Mouse (Mus musculus): ENCODE data around the gene Gss. TPM values are rescaled to one million over a fixed set of nuclear protein-coding genes. Genes with fewer than 3 reads are reported as not detected.

Gss gene
- polyA plus RNA-seq, 1 experiment from 2014 or later = 64.1 TPM

DNA sequence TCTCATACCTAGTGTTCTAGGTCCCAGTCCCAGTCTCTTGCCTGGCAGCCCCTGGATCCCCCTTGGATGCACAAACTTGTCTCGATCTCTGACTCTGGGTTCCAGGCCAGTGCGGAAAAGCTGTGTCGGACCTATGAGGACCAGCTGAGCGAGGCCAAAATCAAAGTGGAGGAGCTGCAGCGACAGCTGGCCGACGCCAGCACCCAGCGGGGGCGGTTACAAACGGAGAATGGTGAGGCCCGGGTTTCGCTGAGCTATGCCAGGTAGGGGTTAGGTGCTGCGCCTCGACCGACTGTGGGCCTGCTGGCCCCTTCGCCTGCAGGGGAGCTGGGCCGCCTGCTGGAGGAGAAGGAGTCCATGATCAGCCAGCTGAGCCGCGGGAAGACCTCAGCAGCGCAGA, 37.5 kb upstream of the Gss start:
- no peak overlapping the region for H3K9ac ChIP-seq
- no peak overlapping the region for H3K27ac ChIP-seq
- H3K4me1 ChIP-seq = peaks cover 22% of the 10 kb centered on the region
- H3K4me3 ChIP-seq = no peak overlapping the region
- H3K4me2 ChIP-seq = no peak overlapping the region; the same call in 1 of the 2 replicates
- H3K9me3 ChIP-seq (replicated peaks) = no peaks in the 10 kb centered on the region
- peaks cover 43% of the 10 kb centered on the region for H3K36me3 ChIP-seq
- 28% methylated on average over 20 of the region's 20 CpGs for WGBS (ENCODE audit: insufficient replicate concordance)
- peaks cover 84% of the 10 kb centered on the region for H3K27me3 ChIP-seq (replicated peaks)
- no peak for ATAC-seq

DNA sequence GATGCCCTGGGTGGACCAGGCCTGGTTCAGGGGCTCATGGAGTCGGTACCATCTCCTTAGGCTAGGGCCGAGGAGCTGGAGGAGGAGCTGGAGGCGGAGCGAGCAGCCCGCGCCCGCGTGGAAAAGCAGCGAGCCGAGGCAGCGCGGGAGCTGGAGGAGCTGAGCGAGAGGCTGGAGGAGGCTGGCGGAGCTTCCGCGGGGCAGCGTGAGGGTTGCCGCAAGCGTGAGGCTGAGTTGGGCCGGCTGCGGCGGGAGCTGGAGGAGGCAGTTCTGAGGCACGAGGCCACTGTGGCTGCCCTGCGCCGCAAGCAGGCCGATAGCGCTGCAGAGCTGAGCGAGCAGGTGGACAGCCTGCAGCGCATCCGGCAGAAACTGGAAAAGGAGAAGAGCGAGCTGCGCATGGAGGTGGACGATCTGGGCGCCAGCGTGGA, 36.6 kb upstream of the Gss start:
- no peaks in the 10 kb centered on the region for H3K9me3 ChIP-seq (replicated peaks)
- H3K9ac ChIP-seq = 0 out of 2 replicates have a peak overlapping the region, but pooled peaks have one; percentile 0
- peaks cover 34% of the 10 kb centered on the region for H3K36me3 ChIP-seq
- H3K4me1 ChIP-seq = peaks cover 30% of the 10 kb centered on the region
- 3% methylated on average over 35 of the region's 35 CpGs for WGBS (ENCODE audit: insufficient replicate concordance)
- no peak for ATAC-seq
- peak overlapping the region; percentile 65 for H3K4me2 ChIP-seq
- peaks cover 80% of the 10 kb centered on the region for H3K27me3 ChIP-seq (replicated peaks)
- H3K27ac ChIP-seq = no peak overlapping the region
- peak overlapping the region; percentile 37 for H3K4me3 ChIP-seq

DNA sequence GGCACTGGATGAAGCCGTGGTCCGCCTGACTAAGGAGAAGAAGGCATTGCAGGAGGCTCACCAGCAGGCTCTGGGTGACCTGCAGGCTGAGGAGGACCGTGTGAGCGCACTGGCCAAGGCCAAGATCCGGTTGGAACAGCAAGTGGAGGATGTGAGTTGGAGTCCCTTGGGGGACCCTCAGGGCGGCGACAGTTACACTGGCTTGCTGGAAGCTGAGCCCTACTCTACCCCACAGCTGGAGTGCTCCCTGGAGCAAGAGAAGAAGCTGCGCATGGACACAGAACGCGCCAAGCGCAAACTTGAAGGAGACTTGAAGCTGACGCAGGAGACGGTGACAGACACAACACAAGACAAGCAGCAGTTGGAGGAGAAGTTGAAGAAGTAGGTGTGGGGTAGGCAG, 35.9 kb upstream of the Gss start:
- ATAC-seq = no peak
- Histone ChIP-seq H3K27ac (no peak overlapping the region), H3K4me3 (no peak overlapping the region), H3K36me3 (peaks cover 27% of the 10 kb centered on the region), H3K9me3 (replicated peaks) (no peaks in the 10 kb centered on the region), H3K4me2 (peak overlapping the region; percentile 65; the same call in 1 of the 2 replicates), H3K27me3 (replicated peaks) (peaks cover 80% of the 10 kb centered on the region), H3K4me1 (peaks cover 36% of the 10 kb centered on the region), H3K9ac (no peak overlapping the region)
- 79% methylated on average over 13 of the region's 13 CpGs for WGBS (ENCODE audit: insufficient replicate concordance)

DNA sequence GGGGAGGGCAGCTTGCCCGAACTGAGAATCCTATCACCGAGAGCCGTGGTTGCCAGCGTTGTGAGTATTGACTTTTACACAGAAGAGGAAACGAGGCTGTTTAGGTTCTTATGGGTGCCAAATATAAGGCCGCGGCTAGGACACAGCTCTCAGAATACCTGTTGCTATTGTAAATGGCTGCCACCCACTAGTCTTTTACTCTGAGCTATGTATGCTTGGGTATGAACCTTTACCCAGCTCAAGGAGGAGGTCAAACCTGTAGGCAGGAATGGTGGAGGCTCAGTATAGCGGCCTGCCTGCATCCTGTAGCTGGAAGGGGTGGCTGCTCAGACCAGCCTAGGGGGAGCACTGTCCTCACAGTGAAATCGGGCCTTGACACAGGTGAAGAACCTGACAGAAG, 35.5 kb upstream of the Gss start:
- no peaks in the 10 kb centered on the region for H3K9me3 ChIP-seq (replicated peaks)
- no peak for ATAC-seq
- H3K4me3 ChIP-seq = no peak overlapping the region
- peaks cover 80% of the 10 kb centered on the region for H3K27me3 ChIP-seq (replicated peaks)
- H3K9ac ChIP-seq = no peak overlapping the region
- WGBS (ENCODE audit: insufficient replicate concordance) = 72% methylated on average over 9 of the region's 9 CpGs
- H3K4me2 ChIP-seq = no peak overlapping the region
- H3K4me1 ChIP-seq = peaks cover 40% of the 10 kb centered on the region
- H3K36me3 ChIP-seq = peaks cover 23% of the 10 kb centered on the region
- no peak overlapping the region for H3K27ac ChIP-seq

DNA sequence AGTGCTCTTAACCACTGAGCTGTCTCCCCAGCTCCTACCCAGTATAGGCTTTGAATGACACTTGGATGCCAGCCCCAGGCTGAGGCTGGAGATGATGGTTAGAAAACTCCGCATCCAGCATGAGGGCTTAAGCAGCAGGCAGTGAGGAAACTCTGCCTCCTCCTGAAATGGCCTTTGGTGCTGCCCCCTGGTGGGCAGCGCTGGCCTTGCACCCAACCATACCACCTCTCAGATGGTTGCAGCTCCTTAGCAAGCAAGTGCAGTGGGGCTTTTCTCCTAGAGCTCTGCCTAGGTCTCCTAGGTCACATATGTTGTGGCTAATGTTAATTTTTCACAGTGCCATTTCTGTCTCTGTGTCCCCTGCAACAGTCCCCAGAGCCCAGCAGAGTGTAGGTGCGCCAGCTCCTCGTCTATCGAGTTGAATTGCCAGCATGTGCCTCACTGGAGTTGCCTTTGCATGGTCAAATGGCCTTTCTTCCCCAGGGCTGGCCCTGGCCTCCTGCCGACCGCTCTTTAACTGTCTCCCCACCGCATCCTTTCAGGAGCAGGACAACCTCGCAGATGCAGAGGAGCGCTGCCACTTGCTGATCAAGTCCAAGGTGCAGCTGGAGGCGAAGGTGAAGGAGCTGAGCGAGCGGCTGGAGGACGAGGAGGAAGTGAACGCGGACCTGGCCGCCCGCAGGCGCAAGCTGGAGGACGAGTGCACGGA, 34.6 kb upstream of the Gss start:
- H3K27me3 ChIP-seq (replicated peaks) = peaks cover 77% of the 10 kb centered on the region
- peaks cover 13% of the 10 kb centered on the region for H3K36me3 ChIP-seq
- ATAC-seq = no peak
- H3K4me1 ChIP-seq = peaks cover 50% of the 10 kb centered on the region
- H3K27ac ChIP-seq = no peak overlapping the region
- H3K4me3 ChIP-seq = no peak overlapping the region
- no peak overlapping the region for H3K4me2 ChIP-seq
- 31% methylated on average over 21 of the region's 21 CpGs for WGBS (ENCODE audit: insufficient replicate concordance)
- H3K9me3 ChIP-seq (replicated peaks) = no peaks in the 10 kb centered on the region
- H3K9ac ChIP-seq = no peak overlapping the region

DNA sequence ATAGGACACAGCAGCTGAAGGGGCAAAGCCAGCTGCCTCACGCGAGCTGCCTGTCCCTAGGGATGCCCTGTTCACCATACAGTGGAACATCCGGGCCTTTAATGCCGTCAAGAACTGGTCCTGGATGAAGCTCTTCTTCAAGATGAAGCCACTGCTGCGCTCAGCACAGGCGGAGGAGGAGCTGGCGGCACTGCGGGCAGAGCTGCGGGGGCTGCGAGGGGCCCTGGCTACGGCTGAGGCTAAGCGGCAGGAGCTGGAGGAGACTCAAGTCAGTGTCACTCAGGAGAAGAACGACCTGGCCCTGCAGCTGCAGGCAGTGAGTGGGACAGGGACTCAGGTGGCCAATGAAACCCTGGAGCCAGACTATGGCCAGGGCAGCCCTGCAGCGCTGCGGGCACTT, 33.7 kb upstream of the Gss start:
- peaks cover 6% of the 10 kb centered on the region for H3K36me3 ChIP-seq

DNA sequence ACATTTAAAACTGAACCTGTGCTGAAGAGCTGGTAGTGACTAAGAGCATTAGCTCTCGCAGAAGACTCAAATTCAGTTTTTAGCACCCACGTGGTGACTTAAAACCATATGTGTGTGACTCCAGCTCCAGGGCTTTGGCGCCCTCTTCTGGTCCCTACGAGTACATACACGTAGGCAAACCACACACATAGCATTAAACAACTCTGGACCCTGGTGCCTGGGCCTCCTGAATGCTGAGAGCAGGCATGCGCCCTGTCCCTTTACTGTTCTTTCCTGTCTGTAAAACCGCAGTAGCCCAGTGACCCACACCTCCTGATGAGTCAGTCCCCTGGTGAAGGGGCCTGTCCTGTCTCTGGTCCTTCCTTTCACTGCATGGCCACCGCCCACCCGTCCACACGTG, 32.1 kb upstream of the Gss start:
- Histone ChIP-seq H3K9me3 (replicated peaks) (no peaks in the 10 kb centered on the region), H3K9ac (no peak overlapping the region), H3K36me3 (no peaks in the 10 kb centered on the region), H3K4me3 (no peak overlapping the region), H3K4me2 (no peak overlapping the region), H3K27ac (no peak overlapping the region), H3K27me3 (replicated peaks) (peaks cover 52% of the 10 kb centered on the region), H3K4me1 (peaks cover 51% of the 10 kb centered on the region)
- 26% methylated on average over 10 of the region's 10 CpGs for WGBS (ENCODE audit: insufficient replicate concordance)
- ATAC-seq = no peak; the same call in 1 of the 2 replicates

More for the DNA sequence above, 33.7 kb upstream of the Gss start:
- no peak overlapping the region for H3K4me2 ChIP-seq
- H3K27ac ChIP-seq = no peak overlapping the region
- H3K27me3 ChIP-seq (replicated peaks) = peaks cover 68% of the 10 kb centered on the region
- no peak for ATAC-seq
- peaks cover 53% of the 10 kb centered on the region for H3K4me1 ChIP-seq
- H3K9me3 ChIP-seq (replicated peaks) = no peaks in the 10 kb centered on the region
- WGBS (ENCODE audit: insufficient replicate concordance) = 58% methylated on average over 15 of the region's 15 CpGs
- no peak overlapping the region for H3K9ac ChIP-seq
- no peak overlapping the region for H3K4me3 ChIP-seq

DNA sequence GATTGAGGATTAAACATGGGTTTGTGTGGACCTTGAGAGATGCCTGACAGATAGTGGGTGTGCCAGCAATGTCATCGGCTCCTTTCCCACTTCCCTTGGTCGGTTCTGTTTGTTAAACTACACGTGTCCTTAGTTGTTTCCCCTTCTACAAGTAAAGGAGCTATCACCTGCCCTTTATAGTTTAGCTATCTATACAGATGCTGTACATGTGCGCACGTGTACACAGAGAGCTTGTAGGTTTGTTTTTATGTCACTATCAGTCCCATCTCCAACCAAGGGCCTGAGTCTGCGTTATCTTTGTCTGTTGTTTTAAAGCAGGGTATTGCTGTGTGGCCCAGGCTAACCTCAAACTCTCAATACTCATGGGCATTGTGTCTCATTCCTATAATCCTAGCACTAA, 31.4 kb upstream of the Gss start:
- Histone ChIP-seq H3K27ac (peak overlapping the region; percentile 9; the same call in 1 of the 2 replicates), H3K27me3 (replicated peaks) (peaks cover 45% of the 10 kb centered on the region), H3K4me3 (no peak overlapping the region), H3K36me3 (no peaks in the 10 kb centered on the region), H3K4me2 (no peak overlapping the region), H3K9me3 (replicated peaks) (no peaks in the 10 kb centered on the region), H3K4me1 (peaks cover 51% of the 10 kb centered on the region), H3K9ac (no peak overlapping the region)
- no peak for ATAC-seq
- 75% methylated on average over 6 of the region's 6 CpGs for WGBS (ENCODE audit: insufficient replicate concordance)

DNA sequence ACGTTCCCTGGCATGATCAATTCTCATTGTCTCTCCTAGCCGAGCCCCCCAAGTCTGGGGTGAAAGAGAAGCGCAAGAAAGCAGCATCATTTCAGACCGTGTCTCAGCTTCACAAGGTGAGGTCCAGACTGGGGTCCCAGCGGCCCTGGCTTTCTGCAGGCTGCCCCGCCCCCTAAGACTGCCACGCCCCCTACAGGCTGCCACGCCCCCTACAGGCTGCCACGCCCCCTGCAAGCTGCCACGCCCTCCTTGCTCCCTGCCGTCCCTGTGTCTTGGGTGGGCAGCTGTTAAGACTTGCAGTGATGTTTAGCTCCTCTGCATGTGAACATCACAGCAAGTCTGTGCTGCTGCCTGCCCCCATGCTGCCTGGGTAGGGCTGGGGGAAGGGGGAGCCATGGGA, 30.0 kb upstream of the Gss start:
- no peaks in the 10 kb centered on the region for H3K9me3 ChIP-seq (replicated peaks)
- no peak overlapping the region for H3K4me2 ChIP-seq
- no peaks in the 10 kb centered on the region for H3K36me3 ChIP-seq
- H3K27ac ChIP-seq = no peak overlapping the region
- H3K9ac ChIP-seq = no peak overlapping the region
- peaks cover 31% of the 10 kb centered on the region for H3K27me3 ChIP-seq (replicated peaks)
- no peak overlapping the region for H3K4me3 ChIP-seq
- peaks cover 61% of the 10 kb centered on the region for H3K4me1 ChIP-seq
- no peak for ATAC-seq
- 26% methylated on average over 11 of the region's 11 CpGs for WGBS (ENCODE audit: insufficient replicate concordance)

DNA sequence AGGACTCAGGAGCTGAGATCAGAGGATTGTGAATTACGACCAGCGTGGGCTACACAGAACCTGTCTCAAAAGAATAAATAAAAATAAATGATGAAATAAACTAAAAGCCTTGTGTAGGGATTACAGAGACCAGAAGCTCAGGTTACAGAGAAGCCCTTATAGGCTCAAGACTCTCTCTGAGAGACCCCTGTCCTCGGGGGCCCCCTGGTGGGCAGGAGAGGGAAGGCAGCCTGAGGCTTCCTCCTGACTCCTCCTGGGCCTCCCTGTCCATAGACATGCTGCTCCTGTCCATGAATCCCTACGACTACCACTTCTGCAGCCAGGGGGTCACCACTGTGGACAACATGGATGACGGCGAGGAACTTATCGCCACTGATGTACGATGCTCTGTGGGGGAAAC, 27.2 kb upstream of the Gss start:
- peak; percentile 67 for ATAC-seq
- Histone ChIP-seq H3K27ac (no peak overlapping the region; the same call in none of the 2 replicates), H3K4me2 (no peak overlapping the region), H3K36me3 (no peaks in the 10 kb centered on the region), H3K9me3 (replicated peaks) (no peaks in the 10 kb centered on the region), H3K9ac (no peak overlapping the region; the same call in 1 of the 2 replicates), H3K4me1 (peaks cover 86% of the 10 kb centered on the region), H3K4me3 (no peak overlapping the region), H3K27me3 (replicated peaks) (peaks cover 6% of the 10 kb centered on the region; the same call in 1 of the 2 replicates)
- 14% methylated on average over 8 of the region's 8 CpGs for WGBS (ENCODE audit: insufficient replicate concordance)

DNA sequence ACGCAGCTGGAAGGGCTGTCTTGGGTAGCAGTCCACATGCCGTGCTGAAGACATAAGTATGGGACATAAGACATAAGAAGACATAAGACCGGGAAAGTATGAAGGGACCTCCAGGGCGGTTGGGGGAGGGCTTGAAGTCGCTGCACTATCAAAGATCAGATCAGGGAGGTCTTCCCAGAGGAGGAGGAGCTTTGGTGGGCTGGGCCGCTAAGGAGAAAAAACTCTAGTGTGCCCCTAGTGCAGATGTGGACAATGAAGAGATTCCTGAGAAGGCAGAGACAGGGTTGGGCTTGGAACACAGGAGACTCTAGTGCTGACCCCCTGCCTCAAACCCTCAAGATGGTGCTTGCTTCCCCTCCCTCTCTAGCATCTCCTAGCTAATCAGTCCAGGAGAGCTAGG, 24.4 kb upstream of the Gss start:
- 32% methylated on average over 6 of the region's 6 CpGs for WGBS (ENCODE audit: insufficient replicate concordance)
- peak overlapping the region; percentile 12; the same call in 1 of the 2 replicates for H3K4me3 ChIP-seq
- H3K27me3 ChIP-seq (replicated peaks) = no peaks in the 10 kb centered on the region; the same call in 1 of the 2 replicates
- no peaks in the 10 kb centered on the region for H3K36me3 ChIP-seq
- peak overlapping the region; percentile 50 for H3K4me2 ChIP-seq
- peak overlapping the region; percentile 72 for H3K27ac ChIP-seq
- no peak for ATAC-seq
- no peaks in the 10 kb centered on the region for H3K9me3 ChIP-seq (replicated peaks)
- peaks cover 86% of the 10 kb centered on the region for H3K4me1 ChIP-seq
- H3K9ac ChIP-seq = peak overlapping the region; percentile 59

DNA sequence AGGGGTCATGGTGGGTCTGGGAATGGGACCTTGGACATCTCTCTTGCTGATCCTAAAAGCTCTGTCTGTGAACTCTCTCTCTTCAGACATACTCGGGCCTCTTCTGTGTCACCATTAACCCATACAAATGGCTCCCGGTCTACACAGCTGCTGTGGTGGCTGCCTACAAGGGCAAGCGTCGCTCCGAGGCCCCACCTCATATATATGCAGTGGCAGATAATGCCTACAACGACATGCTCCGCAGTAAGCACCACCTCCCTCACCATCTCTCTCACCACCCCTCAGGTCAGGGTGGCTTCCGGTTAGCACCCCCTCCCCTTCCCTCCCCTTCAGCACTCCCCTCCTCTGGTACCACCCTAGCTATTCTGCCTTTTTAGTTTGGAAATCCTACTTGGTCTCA, 21.3 kb upstream of the Gss start:
- Histone ChIP-seq H3K36me3 (no peaks in the 10 kb centered on the region), H3K9ac (peak overlapping the region; percentile 80), H3K27me3 (replicated peaks) (no peaks in the 10 kb centered on the region), H3K27ac (peak overlapping the region; percentile 95), H3K4me3 (peak overlapping the region; percentile 65), H3K4me2 (peak overlapping the region; percentile 79), H3K4me1 (peaks cover 83% of the 10 kb centered on the region), H3K9me3 (replicated peaks) (no peaks in the 10 kb centered on the region)
- ATAC-seq = peak; percentile 80
- 24% methylated on average over 8 of the region's 8 CpGs for WGBS (ENCODE audit: insufficient replicate concordance)

Measured in liver, embryonic 12.5 days (tissue).